Mouse (Mus musculus): ENCODE results near the gene Cercam.
A peak's percentile ranks its signal among the peaks of the same experiment; 100 is the strongest.
"Not testable (repeated sequence)": the region's sequence is repeated elsewhere in the genome, so short reads cannot be mapped to it uniquely, and the experiment has no call there.

The Cercam gene

DNA sequence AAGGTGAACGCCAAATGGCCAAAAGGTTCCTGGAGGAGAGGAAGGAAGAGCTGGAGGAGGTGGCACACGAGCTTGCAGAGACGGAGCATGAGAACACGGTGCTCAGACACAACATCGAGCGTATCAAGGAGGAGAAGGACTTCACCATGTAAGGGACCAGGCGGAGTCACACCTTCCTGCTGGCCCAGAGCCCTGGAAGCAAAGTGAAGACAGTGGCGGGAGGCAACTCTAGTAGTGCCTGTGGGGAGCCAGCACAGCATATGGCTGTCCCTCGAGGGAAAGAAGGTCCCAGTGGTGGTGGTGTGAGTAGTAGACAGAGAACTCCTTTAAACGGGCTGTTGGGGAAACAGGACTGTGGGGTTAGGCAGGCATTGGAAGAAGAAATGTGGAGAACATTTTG, 33.2 kb downstream of the Cercam start:
- no peak for DNase-seq

DNA sequence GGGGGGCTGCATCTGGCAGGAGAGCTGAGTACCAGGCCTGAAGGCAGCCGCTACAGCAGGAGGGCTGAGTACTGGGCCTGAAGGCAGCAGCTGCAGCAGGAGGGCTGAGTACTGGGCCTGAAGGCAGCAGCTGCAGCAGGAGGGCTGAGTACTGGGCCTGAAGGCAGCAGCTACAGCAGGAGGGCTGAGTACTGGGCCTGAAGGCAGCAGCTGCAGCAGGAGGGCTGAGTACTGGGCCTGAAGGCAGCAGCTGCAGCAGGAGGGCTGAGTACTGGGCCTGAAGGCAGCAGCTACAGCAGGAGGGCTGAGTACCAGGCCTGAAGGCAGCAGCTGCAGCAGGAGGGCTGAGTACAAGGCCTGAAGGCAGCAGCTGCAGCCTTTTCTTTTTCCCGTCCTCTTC, 39.2 kb downstream of the Cercam start:
- not testable (repeated sequence) for DNase-seq

DNA sequence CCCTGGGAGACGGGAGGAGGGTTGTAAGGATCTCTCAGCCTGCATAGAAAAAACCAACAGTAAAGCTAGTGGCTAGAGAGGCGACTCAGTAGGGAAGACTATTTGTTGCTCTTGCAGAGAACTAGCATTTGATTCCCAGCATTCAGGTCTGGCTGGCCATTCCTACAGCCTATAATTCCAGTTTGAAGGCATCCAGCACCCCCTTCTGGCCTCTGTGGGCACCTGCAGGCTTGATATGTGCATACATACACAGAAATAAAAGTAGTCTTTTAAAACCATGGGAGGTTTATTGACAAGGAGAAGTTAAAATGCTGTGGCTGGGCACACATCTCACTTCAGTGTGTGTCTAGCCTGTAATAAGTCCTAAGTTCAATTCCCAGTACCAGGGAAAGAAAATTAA, 41.1 kb downstream of the Cercam start:
- DNase-seq = peak; percentile 34

DNA sequence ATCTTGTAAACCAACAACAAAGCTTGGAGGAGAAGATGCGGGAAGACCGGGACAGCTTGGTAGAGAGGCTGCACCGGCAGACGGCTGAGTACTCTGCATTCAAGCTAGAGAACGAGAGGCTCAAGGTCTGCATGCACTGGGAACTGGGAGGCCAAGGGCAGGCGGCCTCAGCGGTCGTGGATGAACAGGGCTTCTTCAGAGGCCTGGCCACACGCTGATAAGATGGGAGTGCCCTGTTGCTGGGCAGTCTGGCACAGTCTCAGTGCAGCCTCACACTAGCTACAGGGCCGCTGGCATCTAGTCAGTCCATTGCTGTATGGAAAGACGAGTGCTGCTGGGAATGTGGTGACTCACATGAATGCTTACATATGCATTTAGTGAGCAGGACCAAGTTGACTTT, 48.7 kb downstream of the Cercam start:
- no peak for DNase-seq

DNA sequence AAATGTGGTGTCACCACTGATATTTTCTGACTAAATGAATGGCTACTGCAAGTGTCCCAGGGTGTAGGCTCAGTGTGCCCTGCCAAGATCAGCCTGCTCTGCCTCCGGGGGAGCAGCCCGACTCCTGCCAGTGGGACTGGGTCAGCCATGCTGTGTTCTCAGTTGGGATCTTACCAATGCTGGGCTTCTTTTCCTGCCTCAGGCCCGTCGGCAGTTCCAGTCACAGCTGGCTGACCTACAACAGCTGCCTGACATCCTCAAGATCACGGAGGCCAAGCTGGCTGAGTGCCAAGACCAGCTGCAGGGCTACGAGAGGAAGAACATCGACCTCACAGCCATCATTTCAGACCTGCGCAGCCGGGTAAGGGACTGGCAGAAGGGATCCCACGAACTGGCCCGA, 53.0 kb downstream of the Cercam start:
- DNase-seq = peak; percentile 18

DNA sequence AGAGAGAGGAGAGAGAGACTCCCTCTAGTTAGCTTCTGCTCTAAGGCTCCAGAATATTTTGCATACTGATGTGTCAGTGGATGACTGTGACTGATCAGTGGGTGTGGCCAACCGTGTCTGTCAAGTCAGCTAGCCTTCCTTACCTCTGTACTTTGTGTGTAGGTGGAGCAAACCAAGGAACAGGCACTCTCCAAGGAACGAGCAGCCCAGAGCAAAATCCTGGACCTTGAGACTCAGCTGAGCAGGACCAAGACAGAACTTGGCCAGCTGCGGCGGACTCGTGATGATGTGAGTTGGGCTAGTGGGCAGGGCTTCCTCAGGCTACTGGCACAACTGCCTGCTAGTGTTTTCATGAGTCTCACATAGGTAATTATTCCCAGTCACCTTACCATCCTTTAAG, 57.6 kb downstream of the Cercam start:
- no peak for DNase-seq

DNA sequence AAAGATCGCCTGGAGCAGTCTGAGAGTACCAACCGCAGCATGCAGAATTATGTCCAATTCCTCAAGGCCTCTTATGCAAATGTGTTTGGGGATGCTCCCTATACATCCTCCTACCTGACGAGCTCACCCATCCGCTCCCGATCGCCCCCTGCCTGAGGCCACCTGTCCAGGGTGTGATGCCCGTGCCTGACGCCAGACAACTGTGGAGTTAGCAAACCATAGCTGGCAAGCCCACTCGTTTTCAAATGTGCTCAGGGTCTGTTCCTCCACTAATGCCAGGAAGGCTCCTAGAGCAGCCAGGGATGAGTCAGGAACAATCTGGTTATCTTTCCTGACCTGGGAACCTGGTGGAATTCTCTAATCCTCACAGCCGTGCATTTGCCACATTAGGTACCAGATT, 61.5 kb downstream of the Cercam start:
- DNase-seq = no peak

DNA sequence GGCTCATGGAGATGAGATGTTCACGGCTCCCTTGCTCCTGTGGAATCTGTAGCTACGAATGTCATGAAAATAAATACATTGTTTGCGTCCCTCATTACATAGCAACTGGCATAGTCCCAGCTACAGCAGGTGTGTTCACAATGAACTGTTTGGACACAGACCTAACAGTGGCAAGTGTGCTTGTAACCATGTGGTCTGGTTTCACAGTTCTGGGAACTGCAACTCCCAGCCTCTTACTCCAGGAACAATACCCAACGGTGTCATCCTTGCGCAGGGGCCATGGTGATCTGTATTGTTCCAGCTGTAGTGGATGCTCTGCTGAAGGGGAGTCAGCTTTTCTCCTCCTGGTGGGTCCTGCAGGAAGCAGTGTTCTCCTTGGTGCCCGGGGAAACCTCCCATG, 62.2 kb downstream of the Cercam start:
- DNase-seq = no peak

All from embryo, embryonic 11 days (tissue).